Mouse (Mus musculus) limb, embryonic 10.5 days (tissue): ENCODE data around the gene Adrb1. TPM values are rescaled to one million over a fixed set of nuclear protein-coding genes. Genes with fewer than 3 reads are reported as not detected.
"Not testable (repeated sequence)": the region's sequence is repeated elsewhere in the genome, so short reads cannot be mapped to it uniquely, and the experiment has no call there.

Experiments used
- DNase-seq: peaks from one replicate; pipeline ENCODE4 v3.0.0-alpha.2; 2017; ENCODE audit warnings: low spot score
- H3K27ac ChIP-seq: fragments of 300-500 bp; sonication (generic); 2 replicates; pipeline ENCODE4 v1.5.1; 2016; ENCODE audit warnings: mild to moderate bottlenecking
- H3K27me3 ChIP-seq: fragments of 300-500 bp; sonication (generic); 2 replicates; pipeline ENCODE4 v1.6.1; 2016; ENCODE audit warnings: low read depth, mild to moderate bottlenecking; ENCODE audit not compliant: poor library complexity, severe bottlenecking
- H3K36me3 ChIP-seq: fragments of 300-500 bp; sonication (generic); 2 replicates; pipeline ENCODE4 v1.6.1; 2016; ENCODE audit warnings: mild to moderate bottlenecking, moderate library complexity
- H3K4me1 ChIP-seq: fragments of 300-500 bp; sonication (generic); 2 replicates; pipeline ENCODE4 v1.6.1; 2016
- H3K4me3 ChIP-seq: fragments of 300-500 bp; sonication (generic); 2 replicates; pipeline ENCODE4 v1.5.1; 2016; ENCODE audit warnings: mild to moderate bottlenecking, moderate library complexity
- H3K9me3 ChIP-seq: fragments of 300-500 bp; sonication (generic); replicated peaks from 2 replicates; pipeline ENCODE4 v1.6.1; 2016; ENCODE audit warnings: mild to moderate bottlenecking
- whole genome bisulfite sequencing: fragments of 180-500 bp; shearing (Covaris S2); methylation state at CpG from one replicate; pipeline ENCODE4 v1.1.7; 2016; 5-methylcytosine and 5-hydroxymethylcytosine counted together
- polyA plus RNA-seq: library from polyadenylated mRNA; unstranded; fragments of >200 nt; fragmentation: Nextera tagmentation; extraction: Ambion mirVana; gene quantifications from 2 replicates; pipeline ENCODE4 v1.2.1, GENCODE M21; 2016

The Adrb1 gene
- polyA plus RNA-seq, 1 experiment from 2014 or later, result 0.16 TPM

DNA sequence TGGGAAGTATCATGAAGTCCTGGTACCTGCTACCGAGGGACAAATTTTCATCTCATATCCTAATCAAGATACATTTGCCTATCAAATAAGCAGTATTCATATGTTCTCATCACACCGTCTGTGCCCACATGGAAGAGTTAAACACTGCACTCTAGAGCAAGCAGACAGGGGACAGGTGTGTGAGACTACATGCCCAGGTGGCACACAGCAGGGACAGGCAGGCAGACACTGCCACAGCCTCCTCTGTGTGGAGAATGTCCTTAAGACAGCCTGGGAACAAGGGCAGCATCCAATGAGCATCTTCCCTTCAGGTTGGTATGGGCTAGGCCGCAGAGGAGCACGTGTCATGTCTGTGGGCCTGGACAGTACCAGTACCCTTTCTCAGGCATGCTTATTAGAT is 40.7 kb downstream of the Adrb1 start:
- H3K27me3 ChIP-seq, result no peaks in the 10 kb centered on the region
- 92% methylated on average over 4 of the region's 4 CpGs for WGBS

DNA sequence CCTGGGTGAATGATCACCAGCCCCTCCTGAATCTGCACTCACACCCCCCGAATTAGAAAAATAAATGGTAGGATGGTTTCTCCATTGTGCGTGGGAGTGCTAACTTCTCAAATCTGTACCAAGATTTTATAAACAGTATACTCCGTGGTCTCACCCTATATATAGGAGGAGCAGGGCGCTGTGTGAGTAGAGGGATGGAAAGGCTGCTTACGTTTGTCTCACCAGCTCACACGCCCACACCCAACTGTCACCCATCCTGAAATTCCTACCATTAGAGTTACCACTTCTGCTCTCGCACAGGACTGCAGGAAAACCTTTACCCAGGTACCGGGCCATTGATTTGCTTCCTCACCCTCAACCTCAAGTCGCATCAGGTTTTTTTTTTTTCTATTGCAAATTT is 47.0 kb downstream of the Adrb1 start:
- Histone ChIP-seq H3K4me1 (no peaks in the 10 kb centered on the region), H3K27me3 (peaks cover 9% of the 10 kb centered on the region), H3K4me3 (no peak overlapping the region), H3K27ac (no peak overlapping the region), H3K9me3 (no peaks in the 10 kb centered on the region), H3K36me3 (no peaks in the 10 kb centered on the region)
- 91% methylated on average over 9 of the region's 9 CpGs for WGBS
- no peak for DNase-seq

More for the DNA sequence above, 40.7 kb downstream of the Adrb1 start:
- H3K36me3 ChIP-seq, result no peaks in the 10 kb centered on the region
- no peaks in the 10 kb centered on the region for H3K4me1 ChIP-seq
- no peak overlapping the region for H3K4me3 ChIP-seq
- no peak overlapping the region for H3K27ac ChIP-seq
- H3K9me3 ChIP-seq, result no peaks in the 10 kb centered on the region
- no peak for DNase-seq

DNA sequence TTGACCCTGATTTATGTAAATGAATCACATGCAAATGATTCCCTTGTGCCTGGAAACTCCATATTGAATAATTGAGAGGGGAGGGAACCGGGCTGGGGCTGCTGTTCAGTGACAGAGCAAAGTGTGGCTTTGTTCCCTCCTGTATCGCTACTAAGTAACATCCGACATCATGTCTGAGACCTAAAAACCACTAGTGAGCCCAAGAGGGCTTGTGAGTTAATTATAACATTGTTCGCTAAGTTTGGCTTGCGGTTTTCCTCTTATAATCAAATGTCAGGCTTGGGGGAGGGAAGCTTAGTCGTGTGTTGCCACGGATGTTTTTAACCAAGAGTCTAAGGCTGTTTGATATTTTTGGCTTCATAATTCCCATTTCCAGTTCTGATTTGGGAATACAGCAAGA is 50.2 kb downstream of the Adrb1 start:
- Histone ChIP-seq H3K27me3 (peaks cover 40% of the 10 kb centered on the region), H3K36me3 (no peaks in the 10 kb centered on the region), H3K4me3 (no peak overlapping the region), H3K27ac (no peak overlapping the region), H3K9me3 (no peaks in the 10 kb centered on the region), H3K4me1 (peaks cover 20% of the 10 kb centered on the region)
- no peak for DNase-seq
- 90% methylated on average over 7 of the region's 7 CpGs for WGBS

DNA sequence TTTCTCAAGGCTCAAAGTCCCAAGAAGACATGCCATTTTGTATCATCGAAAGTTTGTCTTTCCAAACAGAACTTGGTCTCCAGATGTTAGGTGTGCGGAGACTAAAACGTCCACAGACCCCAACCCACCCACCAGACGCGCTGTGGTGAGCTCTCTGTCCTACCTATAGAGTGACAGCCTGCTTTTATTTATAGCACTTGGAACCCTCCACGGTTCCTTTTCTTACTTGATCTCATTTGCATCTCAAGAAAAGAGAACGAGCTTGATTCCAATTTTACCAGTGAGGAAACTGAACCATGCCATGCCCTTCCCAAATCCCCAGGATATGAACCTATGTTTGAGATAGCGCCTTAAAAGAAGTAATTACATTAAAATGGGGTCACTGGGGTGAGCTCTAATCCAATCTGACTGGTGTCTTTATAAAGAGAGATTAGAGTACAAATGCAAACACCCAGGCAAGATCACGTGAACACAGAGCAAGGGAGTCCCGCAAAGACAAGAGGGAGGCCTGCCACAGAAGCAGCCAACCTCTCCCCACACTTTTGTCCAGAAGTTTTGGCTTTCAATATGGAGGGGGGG is 51.5 kb downstream of the Adrb1 start:
- H3K9me3 ChIP-seq, result no peaks in the 10 kb centered on the region
- no peak overlapping the region for H3K27ac ChIP-seq
- no peak overlapping the region for H3K4me3 ChIP-seq
- WGBS, result 80% methylated on average over 10 of the region's 10 CpGs
- H3K4me1 ChIP-seq, result peaks cover 20% of the 10 kb centered on the region
- DNase-seq, result no peak
- peaks cover 51% of the 10 kb centered on the region for H3K27me3 ChIP-seq
- H3K36me3 ChIP-seq, result no peaks in the 10 kb centered on the region

DNA sequence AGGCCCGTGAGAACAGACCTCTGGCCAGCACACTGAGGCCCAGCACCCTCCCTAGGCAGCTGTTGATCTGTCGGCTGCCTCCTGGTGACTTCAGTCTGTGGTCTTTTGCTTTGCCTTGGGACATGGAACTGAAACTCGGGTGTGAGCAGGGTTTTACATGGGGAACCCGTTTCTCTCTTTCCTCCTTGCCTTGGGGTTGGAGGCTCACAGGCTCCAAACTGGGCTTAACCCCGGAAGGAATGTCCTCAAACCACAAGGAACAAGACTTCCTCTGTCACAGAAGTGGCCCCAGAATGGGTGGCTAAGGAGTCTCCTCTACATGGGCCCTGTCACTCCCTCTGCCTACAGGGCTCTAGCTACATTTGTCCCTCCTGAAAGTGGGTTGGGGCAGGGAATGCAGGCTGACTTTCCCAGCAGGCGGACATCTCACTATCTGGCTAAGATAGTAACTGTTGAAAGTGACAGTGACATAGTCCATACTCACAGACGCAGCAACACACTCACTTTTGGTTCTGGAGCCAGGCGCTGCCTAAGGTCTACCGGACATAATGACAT is 52.5 kb downstream of the Adrb1 start:
- Histone ChIP-seq H3K27ac (no peak overlapping the region), H3K9me3 (no peaks in the 10 kb centered on the region), H3K4me1 (peaks cover 20% of the 10 kb centered on the region), H3K27me3 (peaks cover 51% of the 10 kb centered on the region), H3K4me3 (no peak overlapping the region), H3K36me3 (no peaks in the 10 kb centered on the region)
- WGBS, result 73% methylated on average over 9 of the region's 9 CpGs
- DNase-seq, result no peak

DNA sequence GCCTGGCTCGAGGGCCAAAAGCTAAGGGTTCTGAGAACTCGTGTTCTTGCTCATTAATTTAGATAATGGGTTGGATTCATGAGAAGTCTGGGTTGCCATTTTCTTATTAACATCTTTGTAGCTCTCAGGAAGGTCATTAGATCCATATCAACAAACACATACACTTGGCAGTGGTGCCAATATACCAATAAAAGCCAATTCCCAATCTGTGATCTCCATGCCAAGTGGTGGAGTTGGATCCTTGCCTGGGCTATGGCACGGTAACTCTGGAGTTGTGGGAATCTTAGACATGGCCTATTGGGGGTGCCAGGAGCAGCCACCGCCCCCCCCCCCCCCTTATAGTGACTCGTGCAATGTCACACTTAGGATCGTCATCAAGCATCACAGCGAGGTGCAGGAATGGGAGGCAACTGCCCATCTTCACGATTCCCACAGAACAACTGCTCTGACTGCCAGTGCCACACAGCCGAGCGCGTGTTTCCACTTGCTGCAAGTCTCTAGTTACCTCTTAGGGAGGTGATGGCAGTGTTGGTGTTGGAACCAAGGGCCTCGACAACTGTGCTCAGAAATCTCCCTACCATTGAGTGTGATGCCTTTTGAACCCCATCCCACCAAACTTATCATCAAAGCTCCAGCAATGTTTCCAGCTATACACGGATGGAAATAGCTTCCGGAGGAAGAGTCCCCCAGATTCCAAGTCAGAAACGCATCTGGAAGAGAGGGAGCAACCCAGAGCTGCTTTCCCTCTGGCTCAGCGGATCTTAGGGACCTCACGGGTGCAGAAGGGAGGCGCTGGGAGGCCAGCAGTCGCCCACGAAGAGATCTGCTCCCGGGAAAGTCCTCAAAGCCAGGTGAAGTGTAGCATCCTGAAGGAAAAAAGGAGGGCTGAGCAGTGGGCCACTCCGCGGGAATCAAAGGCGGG is 53.2 kb downstream of the Adrb1 start:
- Histone ChIP-seq H3K4me3 (peak overlapping the region; percentile 42), H3K27ac (0 out of 2 replicates have a peak overlapping the region, but pooled peaks have one; percentile 31), H3K36me3 (no peaks in the 10 kb centered on the region), H3K27me3 (peaks cover 51% of the 10 kb centered on the region), H3K4me1 (peaks cover 20% of the 10 kb centered on the region), H3K9me3 (no peaks in the 10 kb centered on the region)
- 27% methylated on average over 24 of the region's 24 CpGs for WGBS
- peak; percentile 37 for DNase-seq

DNA sequence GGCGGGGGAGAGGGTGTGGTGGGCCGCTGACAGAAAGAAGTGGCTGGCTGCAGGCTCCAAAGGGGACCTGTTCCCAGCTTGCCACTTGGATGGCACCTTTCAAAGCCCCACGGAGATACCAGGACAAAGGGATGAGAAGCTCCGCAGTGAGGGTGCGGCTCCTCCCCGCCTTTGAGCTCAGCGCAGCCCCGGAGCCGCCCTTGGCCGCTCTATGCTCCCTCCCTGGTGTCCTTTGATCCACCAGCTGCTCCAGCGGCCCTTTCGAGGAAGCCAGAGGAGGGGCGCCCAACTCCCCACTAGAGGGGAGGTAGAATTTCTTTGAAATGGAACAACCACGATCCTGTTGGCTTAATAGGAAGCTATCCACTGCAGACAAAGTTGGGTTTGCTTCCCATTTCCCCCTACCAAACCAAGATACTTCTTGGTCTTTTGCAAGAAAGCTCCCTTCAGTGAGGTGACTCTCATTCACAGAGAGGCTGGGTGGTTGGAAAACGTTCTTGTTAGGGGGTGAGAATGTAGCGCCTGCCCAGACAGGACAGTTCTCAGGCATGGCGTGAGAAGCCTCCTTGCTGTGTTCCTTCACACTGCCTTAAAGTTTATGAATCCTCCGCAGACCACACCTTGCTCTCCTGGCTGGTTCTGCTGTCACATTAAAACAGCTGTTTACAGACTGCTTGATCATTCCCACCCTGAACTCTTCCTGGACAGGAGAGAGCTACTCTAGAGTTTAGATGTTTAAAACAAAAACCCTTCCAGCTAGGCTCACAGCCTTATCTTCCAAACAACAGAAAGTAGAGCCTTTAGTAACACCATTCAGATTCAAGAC is 54.1 kb downstream of the Adrb1 start:
- Histone ChIP-seq H3K27me3 (peaks cover 51% of the 10 kb centered on the region), H3K9me3 (no peaks in the 10 kb centered on the region), H3K36me3 (no peaks in the 10 kb centered on the region), H3K4me1 (peaks cover 20% of the 10 kb centered on the region), H3K27ac (0 out of 2 replicates have a peak overlapping the region, but pooled peaks have one; percentile 31), H3K4me3 (peak overlapping the region; percentile 42)
- peak; percentile 59 for DNase-seq
- whole genome bisulfite sequencing, result 3% methylated on average over 17 of the region's 18 CpGs

DNA sequence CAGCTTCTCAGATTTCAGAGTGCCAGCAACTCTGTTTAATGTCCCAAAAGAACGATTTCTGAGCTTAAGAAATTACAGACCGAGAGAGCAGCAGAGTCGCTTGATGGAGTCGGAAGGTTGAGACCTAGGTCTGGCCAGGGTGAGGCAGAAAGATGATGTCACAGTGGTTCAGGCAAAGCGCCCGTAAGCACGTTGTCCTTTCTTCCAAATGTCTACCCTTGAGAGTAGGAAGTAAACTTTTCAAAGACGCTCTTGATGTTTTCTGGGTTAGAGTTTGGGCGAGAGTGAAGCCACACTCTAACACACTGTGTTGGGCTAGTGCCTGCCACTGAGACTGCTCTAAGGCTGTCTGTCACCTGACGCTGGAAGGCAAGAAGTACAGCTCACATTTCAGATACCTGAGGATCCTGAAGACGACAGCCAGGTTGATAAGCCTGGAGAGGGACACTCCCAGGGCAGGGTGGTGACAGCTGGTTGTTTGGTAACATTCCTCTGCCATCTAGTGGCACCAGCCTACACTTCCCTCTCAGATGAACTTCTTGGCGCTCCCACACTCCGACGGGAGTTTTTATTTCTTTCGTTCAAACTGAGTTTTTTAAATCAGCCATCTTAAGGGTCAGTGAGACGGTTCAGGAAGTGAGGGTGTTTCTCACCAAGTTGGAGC is 54.9 kb downstream of the Adrb1 start:
- Histone ChIP-seq H3K36me3 (no peaks in the 10 kb centered on the region), H3K4me3 (no peak overlapping the region), H3K27ac (no peak overlapping the region), H3K4me1 (peaks cover 20% of the 10 kb centered on the region), H3K27me3 (peaks cover 51% of the 10 kb centered on the region), H3K9me3 (no peaks in the 10 kb centered on the region)
- DNase-seq, result peak; percentile 47
- 33% methylated on average over 16 of the region's 16 CpGs for WGBS

DNA sequence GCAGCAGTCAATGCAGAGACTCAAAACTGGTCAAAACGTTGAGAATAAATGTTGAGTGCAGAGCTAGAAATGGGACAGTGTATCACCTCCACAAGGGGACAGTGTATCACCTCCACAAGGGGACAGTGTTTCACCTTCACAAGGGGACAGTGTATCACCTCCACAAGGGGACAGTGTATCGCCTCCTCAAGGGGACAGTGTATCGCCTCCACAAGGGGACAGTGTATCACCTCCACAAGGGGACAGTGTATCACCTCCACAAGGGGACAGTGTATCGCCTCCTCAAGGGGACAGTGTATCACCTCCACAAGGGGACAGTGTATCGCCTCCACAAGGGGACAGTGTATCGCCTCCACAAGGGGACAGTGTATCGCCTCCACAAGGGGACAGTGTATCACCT is 56.5 kb downstream of the Adrb1 start:
- Histone ChIP-seq H3K4me1 (peaks cover 20% of the 10 kb centered on the region), H3K27me3 (peaks cover 47% of the 10 kb centered on the region)
- H3K27ac ChIP-seq, DNase-seq, H3K9me3 ChIP-seq, H3K36me3 ChIP-seq, H3K4me3 ChIP-seq: not testable (repeated sequence)
- WGBS, result 91% methylated on average over 7 of the region's 7 CpGs

Other genes with a start within 250 kb of the Adrb1 start
- gene Dclre1a, start 174.0 kb upstream of the Adrb1 start, polyA plus RNA-seq, result 17.1 and 20.9 TPM in 2 replicates
- gene Nhlrc2, start 173.9 kb upstream of the Adrb1 start, polyA plus RNA-seq, result 15.3 and 16.6 TPM in 2 replicates
- gene Ccdc186, start 100.0 kb downstream of the Adrb1 start, polyA plus RNA-seq, result 11.5 and 15.9 TPM in 2 replicates
- 0.84 and 0.98 TPM in 2 replicates for gene Tdrd1, start 104.0 kb downstream of the Adrb1 start, polyA plus RNA-seq
- 3.7 and 4.9 TPM in 2 replicates for gene Vwa2, start 152.1 kb downstream of the Adrb1 start, polyA plus RNA-seq